Mouse (Mus musculus) midbrain, embryonic 11.5 days (tissue): ENCODE data around the gene Hmcn1. TPM values are rescaled to one million over a fixed set of nuclear protein-coding genes. Genes with fewer than 3 reads are reported as not detected.

Experiments used
- ATAC-seq: fragments of 200-750 bp; cut with Nextera tagmentation; 2 replicates; pipeline ENCODE4 v1.8.0; 2017; ENCODE audit warnings: moderate TSS enrichment, moderate library complexity; ENCODE audit not compliant: low FRiP score
- DNase-seq: peaks from one replicate; pipeline ENCODE4 v3.0.0; 2015; ENCODE audit warnings: low spot score; ENCODE audit errors: missing footprints
- H3K27ac ChIP-seq: fragments of 300-500 bp; sonication (generic); 2 replicates; pipeline ENCODE4 v1.5.1; 2014; ENCODE audit warnings: low read depth, low read length
- H3K27me3 ChIP-seq: fragments of 300-500 bp; sonication (generic); 2 replicates; pipeline ENCODE4 v1.6.1; 2014; ENCODE audit warnings: mild to moderate bottlenecking, low read length, moderate library complexity, mixed read lengths; ENCODE audit not compliant: control insufficient read depth, insufficient read depth
- H3K36me3 ChIP-seq: fragments of 300-500 bp; sonication (generic); 2 replicates; pipeline ENCODE4 v1.6.1; 2014; ENCODE audit warnings: mild to moderate bottlenecking, low read length, moderate library complexity, mixed read lengths; ENCODE audit not compliant: control insufficient read depth, insufficient read depth
- H3K4me1 ChIP-seq: fragments of 300-500 bp; sonication (generic); 2 replicates; pipeline ENCODE4 v1.6.1; 2014; ENCODE audit warnings: low read length; ENCODE audit not compliant: control insufficient read depth, insufficient read depth
- H3K4me2 ChIP-seq: fragments of 300-500 bp; sonication (generic); 2 replicates; pipeline ENCODE4 v1.6.1; 2014; ENCODE audit warnings: mild to moderate bottlenecking, moderate library complexity
- H3K4me3 ChIP-seq: fragments of 300-500 bp; sonication (generic); 2 replicates; pipeline ENCODE4 v1.5.1; 2014; ENCODE audit warnings: low read depth, low read length
- H3K9ac ChIP-seq: fragments of 300-500 bp; sonication (generic); 2 replicates; pipeline ENCODE4 v1.6.1; 2014; ENCODE audit warnings: low read length
- H3K9me3 ChIP-seq: fragments of 300-500 bp; sonication (generic); 2 replicates; pipeline ENCODE4 v1.6.1; 2016; ENCODE audit warnings: low read length; ENCODE audit not compliant: control insufficient read depth
- WGBS: fragments of 180-500 bp; shearing (Covaris S2); extraction: QIAGEN DNeasy Blood & Tissue Kit; methylation state at CpG from one replicate; pipeline ENCODE4 v1.1.7; 2014; 5-methylcytosine and 5-hydroxymethylcytosine counted together
- polyA plus RNA-seq: library from polyadenylated mRNA; unstranded; fragments of >200 nt; fragmentation: Nextera tagmentation; extraction: Ambion mirVana; gene quantifications from 2 replicates; pipeline ENCODE4 v1.2.1, GENCODE M21; 2014

Gene Hmcn1
- polyA plus RNA-seq, 1 experiment from 2014 or later = 6.0 TPM

- no peak overlapping the region for H3K4me3 ChIP-seq
- no peak overlapping the region for H3K9ac ChIP-seq
- H3K27ac ChIP-seq = no peak overlapping the region
- no peaks in the 10 kb centered on the region for H3K4me1 ChIP-seq
- no peak overlapping the region for H3K4me2 ChIP-seq
- ATAC-seq (no peak), DNase-seq (peak; percentile 67)
- H3K9me3 ChIP-seq = no peaks in the 10 kb centered on the region
- 50% methylated on average over 2 of the region's 2 CpGs for WGBS
- no peaks in the 10 kb centered on the region for H3K36me3 ChIP-seq
- H3K27me3 ChIP-seq = no peaks in the 10 kb centered on the region
Observed at GRCm38 (mm10) chr1:150760801-150761331, 232.4 kb downstream of the Hmcn1 start.

GRCm38 (mm10) chr1:150759476-150760079, 233.7 kb downstream of the Hmcn1 start:
- no peak overlapping the region for H3K27ac ChIP-seq
- no peak overlapping the region for H3K9ac ChIP-seq
- no peak overlapping the region for H3K4me3 ChIP-seq
- peak; percentile 76 for DNase-seq
- H3K27me3 ChIP-seq = no peaks in the 10 kb centered on the region
- H3K9me3 ChIP-seq = no peaks in the 10 kb centered on the region
- no peaks in the 10 kb centered on the region for H3K36me3 ChIP-seq
- no peaks in the 10 kb centered on the region for H3K4me1 ChIP-seq
- ATAC-seq = no peak
- WGBS = 75% methylated on average over 2 of the region's 2 CpGs
- no peak overlapping the region for H3K4me2 ChIP-seq

- Histone ChIP-seq H3K27me3 (no peaks in the 10 kb centered on the region), H3K27ac (no peak overlapping the region), H3K36me3 (no peaks in the 10 kb centered on the region), H3K4me2 (no peak overlapping the region), H3K9me3 (no peaks in the 10 kb centered on the region), H3K4me3 (no peak overlapping the region), H3K9ac (no peak overlapping the region), H3K4me1 (no peaks in the 10 kb centered on the region)
- DNase-seq = peak; percentile 59
- 92% methylated on average over 5 of the region's 5 CpGs for WGBS
- no peak for ATAC-seq
Observed at GRCm38 (mm10) chr1:150753920-150754319, 239.3 kb downstream of the Hmcn1 start.

GRCm38 (mm10) chr1:150748783-150749182, 244.5 kb downstream of the Hmcn1 start:
- Histone ChIP-seq H3K9me3 (no peaks in the 10 kb centered on the region), H3K9ac (no peak overlapping the region), H3K4me1 (no peaks in the 10 kb centered on the region), H3K27me3 (no peaks in the 10 kb centered on the region), H3K4me2 (no peak overlapping the region), H3K4me3 (no peak overlapping the region), H3K27ac (no peak overlapping the region), H3K36me3 (no peaks in the 10 kb centered on the region)
- WGBS = 86% methylated on average over 3 of the region's 3 CpGs
- DNase-seq = peak; percentile 56
- ATAC-seq = no peak

- WGBS = 93% methylated on average over 4 of the region's 4 CpGs
Observed at GRCm38 (mm10) chr1:150747771-150748170, 245.5 kb downstream of the Hmcn1 start.

GRCm38 (mm10) chr1:150743097-150743843, 250.0 kb downstream of the Hmcn1 start:
- Histone ChIP-seq H3K27ac (no peak overlapping the region), H3K4me2 (no peak overlapping the region), H3K9me3 (no peaks in the 10 kb centered on the region), H3K9ac (no peak overlapping the region), H3K4me3 (no peak overlapping the region), H3K36me3 (no peaks in the 10 kb centered on the region), H3K4me1 (no peaks in the 10 kb centered on the region), H3K27me3 (no peaks in the 10 kb centered on the region)
- ATAC-seq (peak; percentile 57; the same call in 1 of the 2 replicates), DNase-seq (no peak)
- 77% methylated on average over 19 of the region's 19 CpGs for WGBS

More at GRCm38 (mm10) chr1:150747771-150748170, 245.5 kb downstream of the Hmcn1 start:
- Histone ChIP-seq H3K36me3 (no peaks in the 10 kb centered on the region), H3K9ac (no peak overlapping the region), H3K4me2 (no peak overlapping the region), H3K27ac (no peak overlapping the region), H3K9me3 (no peaks in the 10 kb centered on the region), H3K4me1 (no peaks in the 10 kb centered on the region), H3K27me3 (no peaks in the 10 kb centered on the region), H3K4me3 (no peak overlapping the region)
- no peak for DNase-seq
- ATAC-seq = no peak

- Histone ChIP-seq H3K36me3 (no peaks in the 10 kb centered on the region), H3K4me3 (no peak overlapping the region), H3K4me1 (no peaks in the 10 kb centered on the region), H3K4me2 (no peak overlapping the region), H3K9me3 (no peaks in the 10 kb centered on the region), H3K27me3 (no peaks in the 10 kb centered on the region), H3K27ac (no peak overlapping the region), H3K9ac (no peak overlapping the region)
- WGBS = 74% methylated on average over 7 of the region's 7 CpGs
- no peak for DNase-seq
- no peak for ATAC-seq
Observed at GRCm38 (mm10) chr1:150742376-150743087, 250.7 kb downstream of the Hmcn1 start.

- WGBS = 87% methylated on average over 5 of the region's 5 CpGs
- no peak overlapping the region for H3K27ac ChIP-seq
- H3K9ac ChIP-seq = no peak overlapping the region
- H3K4me1 ChIP-seq = no peaks in the 10 kb centered on the region
- H3K4me2 ChIP-seq = no peak overlapping the region
- DNase-seq (no peak), ATAC-seq (no peak)
- H3K9me3 ChIP-seq = no peaks in the 10 kb centered on the region
- no peaks in the 10 kb centered on the region for H3K27me3 ChIP-seq
- H3K4me3 ChIP-seq = no peak overlapping the region
- H3K36me3 ChIP-seq = no peaks in the 10 kb centered on the region
Observed at GRCm38 (mm10) chr1:150711438-150711837, 281.8 kb downstream of the Hmcn1 start.

- Histone ChIP-seq H3K4me3 (no peak overlapping the region), H3K9me3 (no peaks in the 10 kb centered on the region), H3K4me2 (no peak overlapping the region), H3K4me1 (no peaks in the 10 kb centered on the region), H3K36me3 (no peaks in the 10 kb centered on the region), H3K27me3 (no peaks in the 10 kb centered on the region), H3K9ac (no peak overlapping the region), H3K27ac (no peak overlapping the region)
- ATAC-seq = no peak
- DNase-seq = no peak
- WGBS = 81% methylated on average over 4 of the region's 4 CpGs
Observed at GRCm38 (mm10) chr1:150706502-150706901, 286.7 kb downstream of the Hmcn1 start.
